Mouse (Mus musculus) cerebellum, adult 2 months (tissue): ENCODE results near the gene Tnfrsf11a.

Experiments used
- CTCF ChIP-seq: fragments of 200-500 bp; IDR thresholded peaks from 2 replicates; pipeline ENCODE4 v1.5.1; 2011; ENCODE audit warnings: low read depth, mild to moderate bottlenecking, control low read depth, low read length, moderate library complexity, borderline replicate concordance; ENCODE audit not compliant: insufficient read depth
- POLR2A ChIP-seq: fragments of 200-500 bp; IDR thresholded peaks from 2 replicates; pipeline ENCODE4 v1.6.1; 2011; ENCODE audit warnings: low read length, control low read depth, borderline replicate concordance; ENCODE audit not compliant: insufficient read depth

GRCm38 (mm10) chr1:105752944-105753343 is 27.6 kb upstream of the Tnfrsf11a start:
- no peak for TF ChIP-seq CTCF
- no peak for TF ChIP-seq POLR2A
